Mouse (Mus musculus) heart, adult 10 weeks (tissue): ENCODE data around the gene Slc7a4. TPM values are rescaled to one million over a fixed set of nuclear protein-coding genes. Genes with fewer than 3 reads are reported as not detected.

ENCODE experiments used
- polyA plus RNA-seq: library from polyadenylated mRNA; stranded (reverse); fragments of 350-450 nt; fragmentation: Illumina TruSeq; extraction: RNeasy Lipid Tissue Mini Kit (QIAGEN cat#74804); gene quantifications from one replicate; pipeline ENCODE4 v1.2.3, GENCODE M21; 2014; ENCODE audit warnings: low read depth, low replicate concordance

Slc7a4 gene
- polyA plus RNA-seq = 2.7 TPM

GRCm38 (mm10) chr16:17583064-17583463 is at the start of gene Slc7a4:
Slc7a4 (minus strand) TSS chr16:17583214.

GRCm38 (mm10) chr16:17619198-17620105 is 36.4 kb upstream of the Slc7a4 start, which contains the start of gene Smpd4:
Smpd4 (plus strand) TSS chr16:17619354.

GRCm38 (mm10) chr16:17561751-17562208 is 21.2 kb downstream of the Slc7a4 start, which contains the start of gene P2rx6:
P2rx6 (plus strand) TSS chr16:17561885.

GRCm38 (mm10) chr16:17561128-17561750 is 21.8 kb downstream of the Slc7a4 start, which contains the start of gene Lrrc74b:
Lrrc74b (minus strand) TSS chr16:17561247.

GRCm38 (mm10) chr16:17530640-17531288 is 52.2 kb downstream of the Slc7a4 start, which contains the start of gene Thap7:
Thap7 (minus strand) TSS chr16:17531136.

Other genes with a start within 250 kb of the Slc7a4 start
- 20.0 TPM for gene Snap29, start 177.2 kb downstream of the Slc7a4 start, polyA plus RNA-seq
- gene Pi4ka, start 176.9 kb downstream of the Slc7a4 start, polyA plus RNA-seq = 62.0 TPM
- gene Crkl, start 131.2 kb downstream of the Slc7a4 start, polyA plus RNA-seq = 20.1 TPM
- gene Aifm3, start 93.6 kb downstream of the Slc7a4 start, polyA plus RNA-seq = not detected
- gene Lztr1, start 74.5 kb downstream of the Slc7a4 start, polyA plus RNA-seq = 38.3 TPM
- 15.2 TPM for gene Thap7, start 52.1 kb downstream of the Slc7a4 start, polyA plus RNA-seq
- not detected for gene Lrrc74b, start 22.0 kb downstream of the Slc7a4 start, polyA plus RNA-seq
- 2.9 TPM for gene P2rx6, start 21.3 kb downstream of the Slc7a4 start, polyA plus RNA-seq
- 16.5 TPM for gene Smpd4, start 36.1 kb upstream of the Slc7a4 start, polyA plus RNA-seq
- gene Ccdc74a, start 63.3 kb upstream of the Slc7a4 start, polyA plus RNA-seq = 0.60 TPM
- gene Med15, start 149.7 kb upstream of the Slc7a4 start, polyA plus RNA-seq = 26.7 TPM
- gene Klhl22, start 176.4 kb upstream of the Slc7a4 start, polyA plus RNA-seq = 27.5 TPM
- 5.2 TPM for gene Scarf2, start 214.1 kb upstream of the Slc7a4 start, polyA plus RNA-seq
- gene B830017H08Rik, start 249.9 kb upstream of the Slc7a4 start, polyA plus RNA-seq = not detected